Mouse (Mus musculus) forebrain, embryonic 14.5 days (tissue): ENCODE data around the gene Spag8. TPM values are rescaled to one million over a fixed set of nuclear protein-coding genes. Genes with fewer than 3 reads are reported as not detected.

Source experiments
- ATAC-seq: fragments of 200-750 bp; cut with Nextera tagmentation; 2 replicates; pipeline ENCODE4 v1.8.0; 2017; ENCODE audit warnings: mild to moderate bottlenecking, moderate library complexity
- DNase-seq: peaks from one replicate; pipeline ENCODE4 v3.0.0-alpha.2; 2015; ENCODE audit warnings: low spot score
- H3K27ac ChIP-seq: fragments of 300-500 bp; sonication (generic); 2 replicates; pipeline ENCODE4 v1.5.1; 2014; ENCODE audit warnings: low read depth, mild to moderate bottlenecking, control low read depth, low read length, moderate library complexity
- H3K27me3 ChIP-seq: fragments of 300-500 bp; sonication (generic); replicated peaks from 2 replicates; pipeline ENCODE4 v1.6.1; 2014; ENCODE audit warnings: low read length, control low read depth, mixed read lengths; ENCODE audit not compliant: control insufficient read depth, insufficient read depth
- H3K36me3 ChIP-seq: fragments of 300-500 bp; sonication (generic); 2 replicates; pipeline ENCODE4 v1.6.1; 2014; ENCODE audit warnings: low read length, control low read depth; ENCODE audit not compliant: control insufficient read depth, insufficient read depth
- H3K4me1 ChIP-seq: fragments of 300-500 bp; sonication (generic); 2 replicates; pipeline ENCODE4 v1.6.1; 2014; ENCODE audit warnings: antibody characterized with exemption, low read length, control low read depth; ENCODE audit not compliant: control insufficient read depth, insufficient read depth
- H3K4me2 ChIP-seq: fragments of 300-500 bp; sonication (generic); 2 replicates; pipeline ENCODE4 v1.6.1; 2014; ENCODE audit warnings: mild to moderate bottlenecking, control low read depth, low read length
- H3K4me3 ChIP-seq: fragments of 300-500 bp; sonication (generic); 2 replicates; pipeline ENCODE4 v1.5.1; 2014; ENCODE audit warnings: low read depth, low read length, control low read depth
- H3K9ac ChIP-seq: fragments of 300-500 bp; sonication (generic); 2 replicates; pipeline ENCODE4 v1.6.1; 2014; ENCODE audit warnings: mild to moderate bottlenecking, low read length, control low read depth, moderate library complexity
- H3K9me3 ChIP-seq: fragments of 300-500 bp; sonication (generic); replicated peaks from 2 replicates; pipeline ENCODE4 v1.6.1; 2016; ENCODE audit warnings: low read length, control low read depth, mixed read lengths; ENCODE audit not compliant: control insufficient read depth
- WGBS: fragments of 180-500 bp; shearing (Covaris S2); extraction: QIAGEN DNeasy Blood & Tissue Kit; methylation state at CpG from one replicate; pipeline ENCODE4 v1.1.7; 2014; 5-methylcytosine and 5-hydroxymethylcytosine counted together
- polyA plus RNA-seq: library from polyadenylated mRNA; unstranded; fragments of >200 nt; fragmentation: Nextera tagmentation; extraction: Ambion mirVana; gene quantifications from 2 replicates; pipeline ENCODE4 v1.2.1, GENCODE M21; 2014

Spag8 gene
- polyA plus RNA-seq, 1 experiment from 2014 or later = 5.7 TPM

GRCm38 (mm10) chr4:43679416-43680043, 26.1 kb upstream of the Spag8 start:
- ATAC-seq = no peak

GRCm38 (mm10) chr4:43678541-43678940, 25.1 kb upstream of the Spag8 start:
- H3K27ac ChIP-seq = no peak overlapping the region
- ATAC-seq (no peak), DNase-seq (no peak)
- no peaks in the 10 kb centered on the region for H3K4me1 ChIP-seq
- H3K27me3 ChIP-seq = no peaks in the 10 kb centered on the region
- no peak overlapping the region for H3K4me2 ChIP-seq
- H3K9me3 ChIP-seq = no peaks in the 10 kb centered on the region
- 89% methylated on average over 6 of the region's 6 CpGs for WGBS
- peaks cover 87% of the 10 kb centered on the region for H3K36me3 ChIP-seq
- H3K9ac ChIP-seq = no peak overlapping the region
- H3K4me3 ChIP-seq = no peak overlapping the region

More at GRCm38 (mm10) chr4:43679416-43680043, 26.1 kb upstream of the Spag8 start:
- no peak overlapping the region for H3K4me3 ChIP-seq
- H3K9ac ChIP-seq = no peak overlapping the region
- H3K4me2 ChIP-seq = no peak overlapping the region
- H3K4me1 ChIP-seq = no peaks in the 10 kb centered on the region
- no peak for DNase-seq
- H3K27me3 ChIP-seq = no peaks in the 10 kb centered on the region
- WGBS = 91% methylated on average over 7 of the region's 7 CpGs
- H3K27ac ChIP-seq = no peak overlapping the region
- peaks cover 88% of the 10 kb centered on the region for H3K36me3 ChIP-seq
- H3K9me3 ChIP-seq = no peaks in the 10 kb centered on the region

- H3K4me3 ChIP-seq = no peak overlapping the region
- peaks cover 12% of the 10 kb centered on the region for H3K4me1 ChIP-seq
- DNase-seq (no peak), ATAC-seq (no peak)
- no peaks in the 10 kb centered on the region for H3K27me3 ChIP-seq
- no peak overlapping the region for H3K27ac ChIP-seq
- H3K9me3 ChIP-seq = no peaks in the 10 kb centered on the region
- no peak overlapping the region for H3K4me2 ChIP-seq
- 82% methylated on average over 4 of the region's 4 CpGs for WGBS
- H3K9ac ChIP-seq = no peak overlapping the region
- H3K36me3 ChIP-seq = peaks cover 60% of the 10 kb centered on the region
Measured at GRCm38 (mm10) chr4:43675608-43676007, 22.2 kb upstream of the Spag8 start.

GRCm38 (mm10) chr4:43674974-43675373, 21.6 kb upstream of the Spag8 start:
- Histone ChIP-seq H3K4me2 (no peak overlapping the region), H3K9me3 (no peaks in the 10 kb centered on the region), H3K27ac (no peak overlapping the region), H3K36me3 (peaks cover 58% of the 10 kb centered on the region), H3K9ac (no peak overlapping the region), H3K27me3 (no peaks in the 10 kb centered on the region), H3K4me1 (peaks cover 18% of the 10 kb centered on the region), H3K4me3 (no peak overlapping the region)
- DNase-seq = no peak
- 75% methylated on average over 5 of the region's 5 CpGs for WGBS
- no peak for ATAC-seq

DNA sequence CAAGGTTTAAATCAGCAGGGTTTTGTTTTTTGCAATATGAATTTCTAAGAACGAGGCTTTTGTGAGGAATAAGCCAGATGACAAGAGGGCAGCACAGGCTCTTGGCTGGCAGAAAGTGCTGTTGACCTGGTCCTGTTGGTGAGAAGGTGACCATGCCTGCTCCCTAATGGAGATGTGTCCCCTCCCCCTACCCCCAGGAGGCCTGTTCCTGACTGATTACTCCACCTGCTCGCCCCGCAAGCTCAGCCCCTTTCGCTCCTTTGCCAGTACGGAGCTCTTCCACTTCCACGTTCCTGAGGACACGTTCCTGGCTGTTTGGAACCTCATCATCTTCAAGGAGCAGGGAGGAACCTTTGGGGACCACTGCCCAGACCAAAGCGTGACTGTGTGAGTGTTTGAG, 20.3 kb upstream of the Spag8 start:
- no peak for ATAC-seq
- H3K36me3 ChIP-seq = peaks cover 47% of the 10 kb centered on the region

DNA sequence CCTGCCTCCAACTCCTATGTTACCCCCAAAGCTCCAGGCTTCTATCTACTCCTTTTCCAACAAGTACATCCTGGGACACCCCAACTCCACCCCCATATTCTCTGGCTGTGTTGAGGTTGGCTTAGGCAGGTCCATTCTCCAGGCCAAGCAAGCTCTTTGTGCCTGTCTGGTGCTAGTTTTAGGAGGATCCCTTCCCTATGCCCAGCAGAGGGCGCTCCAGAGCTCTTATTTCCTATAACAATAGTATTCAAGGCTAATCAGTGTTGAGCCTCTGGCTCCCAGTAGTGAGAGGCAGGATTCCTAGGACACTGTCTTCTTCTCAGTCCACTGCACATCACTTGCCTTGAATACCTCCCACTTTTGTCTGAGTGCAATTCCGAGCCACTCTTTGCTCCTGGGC, 18.7 kb upstream of the Spag8 start:
- WGBS = 2% methylated on average over 2 of the region's 2 CpGs
- no peak overlapping the region for H3K4me3 ChIP-seq
- peaks cover 23% of the 10 kb centered on the region for H3K4me1 ChIP-seq
- no peaks in the 10 kb centered on the region for H3K9me3 ChIP-seq
- H3K27me3 ChIP-seq = no peaks in the 10 kb centered on the region
- peaks cover 31% of the 10 kb centered on the region for H3K36me3 ChIP-seq
- no peak overlapping the region for H3K27ac ChIP-seq
- no peak overlapping the region; the same call in 1 of the 2 replicates for H3K9ac ChIP-seq
- DNase-seq (peak; percentile 96), ATAC-seq (peak; percentile 40)
- peak overlapping the region; percentile 84 for H3K4me2 ChIP-seq

More for the DNA sequence above, 20.3 kb upstream of the Spag8 start:
- no peak overlapping the region for H3K27ac ChIP-seq
- H3K4me3 ChIP-seq = no peak overlapping the region
- no peak overlapping the region for H3K9ac ChIP-seq
- DNase-seq = no peak
- H3K27me3 ChIP-seq = no peaks in the 10 kb centered on the region
- no peak overlapping the region for H3K4me2 ChIP-seq
- 85% methylated on average over 8 of the region's 8 CpGs for WGBS
- H3K4me1 ChIP-seq = peaks cover 20% of the 10 kb centered on the region
- H3K9me3 ChIP-seq = no peaks in the 10 kb centered on the region

GRCm38 (mm10) chr4:43669428-43669794, 16.0 kb upstream of the Spag8 start:
- H3K9ac ChIP-seq = peak overlapping the region; percentile 96
- H3K9me3 ChIP-seq = no peaks in the 10 kb centered on the region
- H3K27ac ChIP-seq = peak overlapping the region; percentile 65
- peak; percentile 16 for DNase-seq
- H3K27me3 ChIP-seq = 0 out of 2 replicates have a peak, but pooled peaks cover 3% of the 10 kb centered on the region
- ATAC-seq = peak; percentile 70
- peak overlapping the region; percentile 84 for H3K4me2 ChIP-seq
- H3K4me3 ChIP-seq = peak overlapping the region; percentile 90
- peaks cover 5% of the 10 kb centered on the region for H3K36me3 ChIP-seq
- under 1% methylated on average over 22 of the region's 25 CpGs for whole genome bisulfite sequencing
- peaks cover 23% of the 10 kb centered on the region for H3K4me1 ChIP-seq

DNA sequence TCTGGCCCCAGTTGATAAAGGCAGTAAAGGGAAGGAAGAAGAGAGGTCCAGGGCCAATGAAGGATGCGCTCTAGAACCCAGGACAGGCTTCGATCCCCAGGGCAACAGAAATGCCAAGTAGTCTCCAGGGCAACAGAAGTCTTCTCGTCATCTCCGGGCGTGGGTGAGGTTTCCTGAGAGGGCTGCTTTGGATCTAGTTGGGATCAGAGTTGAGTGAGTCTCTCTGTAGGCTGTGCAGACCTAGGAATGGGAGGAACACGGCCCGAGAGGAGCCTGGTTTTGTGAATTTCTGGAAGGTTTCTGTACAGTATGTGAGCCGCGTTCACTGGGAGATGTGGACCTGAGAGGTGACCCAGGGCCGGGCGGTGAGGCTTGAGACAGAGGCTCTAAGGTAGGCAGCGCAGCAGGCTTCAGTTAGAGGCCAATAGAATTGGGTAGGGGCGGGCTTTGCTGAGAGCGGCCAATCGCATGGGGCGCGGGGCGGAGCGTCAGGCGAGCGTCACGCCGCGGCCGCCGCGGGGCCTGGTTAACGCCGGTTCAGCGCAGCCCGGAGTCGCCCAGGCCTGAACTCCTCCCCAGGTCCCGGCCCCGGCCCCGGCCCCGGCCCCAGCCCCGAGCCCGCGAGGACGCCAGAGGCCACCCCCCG, 15.5 kb upstream of the Spag8 start, which contains the start of the genes Tmem8b and Fam221b:
Tmem8b (plus strand) TSS at position 190 of the 646 bp plus-strand sequence.
Fam221b (minus strand) TSS at position 364 of the 646 bp plus-strand sequence.
- Histone ChIP-seq H3K36me3 (peaks cover under 1% of the 10 kb centered on the region; the same call in 1 of the 2 replicates), H3K27ac (peak within 1 kb of the TSS; percentile 65), H3K4me2 (peak within 1 kb of the TSS; percentile 84), H3K27me3 (0 out of 2 replicates have a peak, but pooled peaks cover 3% of the 10 kb centered on the region), H3K9me3 (no peaks in the 10 kb centered on the region), H3K4me1 (peaks cover 23% of the 10 kb centered on the region), H3K9ac (peak within 1 kb of the TSS; percentile 96), H3K4me3 (peak within 1 kb of the TSS; percentile 90)
- peak; percentile 93 for DNase-seq
- WGBS = 2% methylated on average over 31 of the region's 41 CpGs
- ATAC-seq = peak; percentile 97

DNA sequence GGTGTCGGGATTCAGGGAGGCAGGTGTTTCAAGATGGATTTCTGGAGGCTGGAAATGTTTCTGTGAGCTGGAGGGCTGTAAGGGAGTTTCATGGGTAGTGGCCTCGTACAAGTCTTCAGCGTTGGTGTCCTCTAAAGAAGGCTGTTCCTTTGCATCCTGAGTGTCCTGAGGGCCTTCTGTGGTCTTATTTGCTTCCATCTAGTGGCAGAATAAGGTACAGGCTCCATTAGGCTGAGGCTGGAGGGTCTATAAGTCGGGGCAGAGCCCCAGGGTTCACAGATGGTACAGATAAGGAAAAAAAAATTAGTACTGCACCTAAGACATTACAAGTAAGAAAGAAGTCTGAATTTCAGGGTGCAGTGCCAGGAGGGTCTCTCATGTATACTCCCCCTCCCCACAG, 13.0 kb upstream of the Spag8 start:
- H3K4me1 ChIP-seq = peaks cover 18% of the 10 kb centered on the region
- no peaks in the 10 kb centered on the region for H3K36me3 ChIP-seq
- no peak overlapping the region for H3K27ac ChIP-seq
- no peak overlapping the region for H3K4me2 ChIP-seq
- H3K9ac ChIP-seq = no peak overlapping the region
- 26% methylated on average over 4 of the region's 4 CpGs for WGBS
- no peak overlapping the region for H3K4me3 ChIP-seq
- peaks cover 9% of the 10 kb centered on the region; the same call in 1 of the 2 replicates for H3K27me3 ChIP-seq
- ATAC-seq (no peak), DNase-seq (peak; percentile 34)
- H3K9me3 ChIP-seq = no peaks in the 10 kb centered on the region
